Mouse (Mus musculus): ENCODE data around the gene Irf6. TPM values are rescaled to one million over a fixed set of nuclear protein-coding genes. Genes with fewer than 3 reads are reported as not detected.

The Irf6 gene
- total RNA-seq, 4 experiments from 2014 or later = 0.67 to 3.4 (median 1.00) TPM

DNA sequence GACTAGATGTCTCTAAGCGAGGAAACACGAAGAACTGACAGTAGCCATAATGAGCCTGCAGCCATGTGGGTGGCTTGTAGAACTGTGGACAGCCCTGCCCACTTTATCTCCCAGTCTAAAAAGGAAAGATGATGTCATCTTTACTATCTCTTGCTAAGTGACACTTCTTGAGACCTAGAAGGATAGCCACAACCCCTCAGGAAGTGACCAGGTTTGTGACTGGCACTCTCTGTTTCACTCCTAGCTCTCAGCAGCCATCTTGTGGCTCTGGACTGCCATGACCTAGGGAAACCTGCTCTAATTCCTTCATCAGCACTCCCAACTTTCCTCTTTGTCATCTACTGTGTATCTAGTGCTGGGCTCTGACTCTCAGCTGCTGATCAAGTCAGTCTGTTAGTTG, 45.4 kb downstream of the Irf6 start:
- no peak for DNase-seq (ENCODE audit: low spot score in 2 of 2)

DNA sequence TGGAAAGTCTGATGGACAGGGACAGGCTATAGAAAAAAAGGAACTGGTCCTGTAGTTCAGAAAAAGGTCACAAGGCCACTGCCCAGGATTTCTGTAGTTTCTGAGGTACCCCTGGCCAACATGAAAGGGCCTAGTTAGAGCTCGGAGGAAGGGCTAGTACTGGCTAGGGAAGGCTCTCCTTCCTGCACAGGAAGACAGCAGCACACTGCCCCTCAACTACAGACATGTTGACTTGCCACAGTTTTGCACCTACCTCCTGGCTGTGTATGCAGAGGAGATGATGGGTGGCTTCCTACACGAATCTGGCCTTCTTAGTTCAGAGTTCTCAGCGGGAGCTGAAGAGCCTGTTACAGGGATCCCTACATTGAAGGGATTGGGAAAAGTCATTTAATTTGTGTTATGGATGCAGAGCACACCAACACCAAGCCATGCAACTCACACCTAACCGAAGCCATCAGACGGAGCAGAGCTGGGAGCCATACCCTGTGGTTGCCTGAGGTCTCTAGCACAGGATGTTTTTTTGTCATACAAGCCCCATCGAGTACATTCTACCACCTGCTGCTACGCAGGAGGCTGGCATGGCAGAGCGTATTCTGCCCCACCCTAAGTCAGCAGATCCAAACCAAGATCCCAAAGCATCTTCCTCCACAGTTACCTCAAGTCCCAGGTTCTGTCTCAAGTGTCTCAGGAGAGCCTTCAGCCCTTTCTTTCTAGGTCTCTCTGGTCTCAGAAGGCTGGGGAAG, 47.9 kb downstream of the Irf6 start:
- no peak for DNase-seq (ENCODE audit: low spot score in 2 of 2)

DNA sequence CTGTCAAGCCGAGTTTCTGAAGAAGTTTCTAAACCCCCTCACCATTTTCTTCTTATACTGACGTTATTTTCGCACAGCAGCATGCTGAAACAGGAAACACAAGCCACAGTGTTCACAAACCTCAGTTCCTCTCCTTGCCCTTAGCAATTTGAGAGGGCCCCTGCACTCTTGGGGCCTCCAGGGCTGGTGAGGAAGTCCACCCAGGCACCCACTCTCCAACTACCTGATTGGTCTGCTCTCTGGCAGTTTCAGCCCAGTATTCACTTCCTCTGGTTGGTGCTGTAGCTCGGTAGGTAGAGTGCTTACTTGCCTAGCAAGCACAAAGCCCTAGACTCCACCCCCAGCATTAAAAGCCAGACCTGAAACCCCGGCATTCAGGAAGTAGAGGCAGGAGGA, 48.5 kb downstream of the Irf6 start, which contains the start of gene Traf3ip3:
Gene Traf3ip3, minus strand, starts transcription at position 321 of the 396 bp plus-strand sequence.
- DNase-seq (ENCODE audit: low spot score in 2 of 2) = no peak

DNA sequence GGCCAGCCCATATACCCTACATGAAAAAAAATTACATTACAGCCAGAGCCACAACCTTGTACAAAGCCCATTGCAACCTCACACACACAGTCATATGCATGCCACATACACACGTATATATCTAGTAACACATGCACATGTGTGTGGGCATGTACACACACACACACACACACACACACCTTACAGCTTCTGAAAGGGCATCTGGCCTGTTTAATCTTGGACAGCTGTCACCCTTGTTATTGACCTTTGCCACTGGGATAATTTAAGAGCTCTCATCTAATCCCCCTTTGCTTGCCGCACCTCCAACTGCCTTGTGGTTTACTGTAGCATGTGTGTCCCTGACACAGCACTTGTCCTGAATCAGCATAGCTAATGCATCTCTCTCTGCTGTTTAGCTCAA, 50.9 kb downstream of the Irf6 start:
- DNase-seq (ENCODE audit: low spot score in 2 of 2) = no peak

DNA sequence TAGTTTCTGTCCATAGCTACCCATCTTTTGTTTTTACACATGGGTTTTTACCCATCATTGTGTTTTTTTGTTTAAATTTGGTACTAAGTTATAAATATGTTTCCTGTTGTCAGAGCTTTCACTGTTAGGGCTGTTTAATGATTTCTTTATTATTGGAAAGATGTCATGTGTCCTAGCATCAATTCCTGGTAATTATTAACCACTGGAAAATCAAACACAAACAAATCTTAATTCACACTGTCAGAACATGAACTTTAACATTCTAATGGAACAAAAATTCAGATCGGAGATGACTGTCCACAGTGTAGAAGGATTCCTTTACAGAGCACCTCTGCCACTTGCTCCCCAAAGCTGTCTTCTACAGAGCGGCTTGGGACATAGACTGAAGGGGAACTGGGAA, 52.5 kb downstream of the Irf6 start:
- no peak for DNase-seq (ENCODE audit: low spot score in 2 of 2)

DNA sequence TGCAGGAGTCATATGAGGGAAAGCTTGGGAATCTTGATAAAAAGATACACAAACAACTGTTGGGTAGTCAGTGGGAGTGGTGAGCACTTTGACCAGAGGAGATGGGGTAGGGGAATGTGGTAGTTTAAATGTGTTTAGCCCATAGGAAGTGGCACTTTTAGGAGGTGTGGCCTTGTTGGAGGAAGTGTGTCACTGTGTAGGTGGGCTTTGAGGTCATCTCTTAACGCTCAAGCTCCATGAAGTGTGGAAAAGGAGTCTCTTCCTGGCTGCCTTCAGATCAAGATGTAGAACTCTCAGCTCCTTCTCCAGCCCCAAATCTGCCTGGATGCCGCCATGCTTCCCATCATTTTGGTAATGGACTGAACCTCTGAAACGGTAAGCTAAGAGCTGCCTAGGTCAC, 54.6 kb downstream of the Irf6 start, which contains the start of gene Lamb3:
Gene Lamb3, plus strand, starts transcription at position 197 of the 400 bp plus-strand sequence.
- no peak for DNase-seq (ENCODE audit: low spot score in 2 of 2)

DNA sequence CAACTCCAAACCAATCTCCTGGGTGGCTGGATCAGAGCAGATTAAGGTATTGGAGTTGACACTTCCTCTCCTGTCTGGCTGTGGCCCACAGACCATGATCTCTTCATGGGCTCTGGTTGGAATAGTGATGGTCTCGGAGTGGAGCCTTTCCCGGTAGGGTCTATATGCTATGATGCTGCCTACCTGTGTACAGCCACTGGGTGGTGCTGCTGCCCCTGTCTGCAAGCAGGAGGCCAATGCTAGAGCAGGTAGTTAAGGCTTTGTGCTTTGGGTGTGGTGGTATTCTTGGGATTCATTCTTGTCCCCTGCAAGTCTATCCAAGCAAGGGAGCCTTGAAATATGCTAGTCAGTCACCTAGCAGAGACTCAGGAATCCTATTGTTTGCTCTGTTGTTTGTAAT, 55.3 kb downstream of the Irf6 start:
- peak; percentile 50 to 66 for DNase-seq (ENCODE audit: low spot score in 2 of 2)

DNA sequence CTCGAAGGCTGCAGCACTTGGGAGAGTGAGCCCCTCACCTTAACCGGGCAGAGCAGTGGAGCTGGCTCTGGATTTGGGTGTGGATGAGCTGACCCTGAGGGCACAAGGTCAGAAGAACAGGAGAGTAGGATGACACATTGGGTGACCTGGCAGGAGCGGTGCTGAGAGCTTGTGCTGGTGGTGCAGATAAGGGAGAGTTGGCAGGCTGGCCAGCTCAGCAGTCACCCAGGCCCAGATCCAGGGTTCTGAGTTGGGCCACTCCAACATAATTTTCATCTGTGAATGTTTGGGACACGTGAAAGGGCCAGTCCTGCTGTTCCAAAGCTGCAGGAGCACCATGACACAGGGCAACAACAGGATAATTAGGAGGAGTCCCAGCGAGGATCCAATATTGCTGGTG, 58.5 kb downstream of the Irf6 start:
- no peak for DNase-seq (ENCODE audit: low spot score in 2 of 2)

DNA sequence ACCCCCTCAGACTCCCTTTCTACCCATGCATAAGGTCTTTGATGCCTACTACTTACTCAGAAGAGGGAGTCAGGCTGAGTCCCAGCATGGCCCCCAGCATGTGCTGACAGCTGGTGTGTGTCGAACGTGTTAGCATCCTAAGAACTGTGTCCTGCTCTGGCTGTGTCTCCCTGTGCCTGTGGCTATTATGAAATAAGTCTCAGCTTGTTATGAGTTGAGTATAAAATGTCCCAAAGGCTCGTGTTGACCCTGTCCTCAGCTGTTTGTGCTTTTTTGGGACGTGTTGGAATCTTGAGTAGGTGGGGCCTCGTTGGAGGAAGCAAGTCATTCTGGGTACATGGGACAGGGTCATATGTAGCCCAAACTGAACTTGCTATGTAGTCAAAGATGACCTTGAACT, 61.1 kb downstream of the Irf6 start:
- no peak for DNase-seq (ENCODE audit: low spot score in 2 of 2)

DNA sequence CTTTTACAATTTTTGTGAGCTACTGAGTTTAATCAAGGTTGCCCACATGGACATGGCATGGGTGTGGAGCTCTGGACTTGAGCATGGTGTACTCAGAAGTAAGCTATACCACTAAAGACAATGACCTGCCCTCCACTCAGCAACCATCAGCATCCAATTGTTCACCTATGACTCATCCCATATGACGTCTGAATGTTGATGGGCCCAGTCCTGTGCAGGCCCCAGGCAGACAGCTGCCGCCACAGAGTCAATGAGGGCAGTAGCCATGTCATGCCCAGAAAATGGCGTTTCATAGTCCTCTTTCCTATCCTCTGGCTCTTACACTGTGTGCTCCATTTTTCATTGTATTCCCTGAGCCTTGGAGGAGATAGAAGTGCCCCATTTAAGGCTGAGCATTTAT, 63.1 kb downstream of the Irf6 start:
- DNase-seq (ENCODE audit: low spot score in 2 of 2) = no peak

DNA sequence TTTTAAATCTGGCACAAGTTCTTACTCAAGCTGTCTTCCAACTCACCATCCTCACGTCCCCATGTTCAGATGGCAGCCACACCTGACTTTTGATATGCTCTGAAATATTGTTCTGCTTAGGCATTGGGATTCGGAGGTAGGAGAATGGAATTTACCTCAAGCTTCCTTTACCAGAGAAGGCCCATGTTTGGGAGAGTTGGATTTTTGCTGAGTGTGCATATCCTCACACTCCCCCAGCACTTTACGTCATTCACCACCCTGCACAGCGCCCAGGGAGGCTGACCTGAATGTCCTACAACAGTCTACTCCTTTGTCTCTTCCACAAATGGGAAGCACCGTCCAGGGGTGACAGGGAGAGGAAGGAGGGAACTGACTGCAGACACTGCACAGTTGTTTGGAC, 67.5 kb downstream of the Irf6 start:
- DNase-seq (ENCODE audit: low spot score in 2 of 2) = no peak

Other genes starting within 250 kb of the Irf6 start
- 10 to 100 TPM; 22.7 to 36.4 (median 31.8) TPM for gene Syt14, start 117.3 kb upstream of the Irf6 start, total RNA-seq (2022)
- 10 to 100 TPM; 24.8 to 36.4 (median 30.2) TPM for gene Diexf, start 22.8 kb upstream of the Irf6 start, total RNA-seq (2022)
- 1 to 10 TPM; 4.7 to 5.7 (median 5.3) TPM for gene A130010J15Rik, start 14.9 kb downstream of the Irf6 start, total RNA-seq (2022)
- 1 to 10 TPM; 1.2 to 8.0 (median 5.2) TPM for gene Traf3ip3, start 48.6 kb downstream of the Irf6 start, total RNA-seq (2022)
- 1 to 10 TPM in 2 of 4 experiments, under 1 TPM in 2; 0.70 to 2.4 (median 1.5) TPM for gene Lamb3, start 54.6 kb downstream of the Irf6 start, total RNA-seq (2022)
- 10 to 100 TPM; 36.3 to 42.8 (median 37.7) TPM for gene Hsd11b1, start 111.0 kb downstream of the Irf6 start, total RNA-seq (2022)
- gene G0s2, start 120.1 kb downstream of the Irf6 start, total RNA-seq (2022) = 1 to 10 TPM; 6.5 to 9.9 (median 8.2) TPM
- gene Camk1g, start 217.2 kb downstream of the Irf6 start, total RNA-seq (2022) = 10 to 100 TPM; 22.5 to 31.6 (median 27.1) TPM

Data from layer of hippocampus, adult 8-10 months (tissue).